Mouse (Mus musculus) embryonic fibroblast, embryonic 13.5 days (primary cell): ENCODE results near the gene Gm20388. TPM values are rescaled to one million over a fixed set of nuclear protein-coding genes. Genes with fewer than 3 reads are reported as not detected.

Source experiments
- H3K27ac ChIP-seq: 2 replicates; pipeline ENCODE4 v1.5.1; 2012; ENCODE audit warnings: low read length, control low read depth, inconsistent platforms; ENCODE audit not compliant: insufficient read depth
- H3K4me1 ChIP-seq: 2 replicates; pipeline ENCODE4 v1.6.1; 2011; ENCODE audit warnings: low read length; ENCODE audit not compliant: control insufficient read depth, insufficient read depth
- H3K4me3 ChIP-seq: 2 replicates; pipeline ENCODE4 v1.5.1; 2011; ENCODE audit warnings: mild to moderate bottlenecking, control low read depth, low read length; ENCODE audit not compliant: insufficient read depth
- CTCF ChIP-seq: IDR thresholded peaks from 2 replicates; pipeline ENCODE4 v1.5.1; 2011; ENCODE audit warnings: mild to moderate bottlenecking, control low read depth, low read length, moderate library complexity, borderline replicate concordance; ENCODE audit not compliant: insufficient read depth
- POLR2A ChIP-seq: IDR thresholded peaks from 2 replicates; pipeline ENCODE4 v1.6.1; 2011; ENCODE audit warnings: low read depth, mild to moderate bottlenecking, control low read depth, low read length, moderate library complexity
- polyA plus RNA-seq: library from polyadenylated mRNA; stranded (reverse); fragments of >200 nt; gene quantifications from 2 replicates; pipeline ENCODE4 v1.2.4, GENCODE M21; 2011; ENCODE audit warnings: low read depth; ENCODE audit not compliant: missing spikeins, insufficient read length

The Gm20388 gene
- polyA plus RNA-seq, 1 experiment: 82.8 TPM

GRCm38 (mm10) chr8:120644663-120645062, 734.0 kb downstream of the Gm20388 start:
- H3K27ac ChIP-seq: no peak overlapping the region
- TF ChIP-seq POLR2A (no peak), CTCF (no peak)
- H3K4me1 ChIP-seq: no peaks in the 10 kb centered on the region
- no peak overlapping the region for H3K4me3 ChIP-seq

DNA sequence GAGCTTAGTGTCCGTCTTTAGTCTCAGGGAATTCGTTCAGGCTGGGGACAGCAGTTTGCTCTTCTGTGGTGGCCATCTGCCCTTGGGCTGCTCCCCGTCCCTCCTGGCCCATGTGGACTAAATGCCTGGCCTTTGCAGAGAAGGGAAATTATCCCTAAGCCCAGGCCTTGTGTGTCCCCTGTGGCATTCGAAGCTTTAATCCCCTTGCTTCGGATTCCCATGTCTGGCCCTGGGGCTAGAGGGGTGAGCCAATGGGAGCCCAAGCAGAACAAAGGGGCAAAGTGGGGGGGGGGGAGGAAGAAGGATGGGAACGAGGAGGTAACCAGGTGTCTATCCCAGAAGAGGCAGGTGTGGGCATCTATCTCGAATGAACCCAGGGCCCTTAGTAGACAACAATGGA, 736.9 kb downstream of the Gm20388 start, which contains the start of gene 1190005I06Rik:
1190005I06Rik (minus strand) TSS at position 101 of the 400 bp plus-strand sequence.
- Histone ChIP-seq H3K27ac (no peak within 1 kb of the TSS), H3K4me1 (no peaks in the 10 kb centered on the region), H3K4me3 (no peak within 1 kb of the TSS)
- TF ChIP-seq CTCF (no peak), POLR2A (no peak)

DNA sequence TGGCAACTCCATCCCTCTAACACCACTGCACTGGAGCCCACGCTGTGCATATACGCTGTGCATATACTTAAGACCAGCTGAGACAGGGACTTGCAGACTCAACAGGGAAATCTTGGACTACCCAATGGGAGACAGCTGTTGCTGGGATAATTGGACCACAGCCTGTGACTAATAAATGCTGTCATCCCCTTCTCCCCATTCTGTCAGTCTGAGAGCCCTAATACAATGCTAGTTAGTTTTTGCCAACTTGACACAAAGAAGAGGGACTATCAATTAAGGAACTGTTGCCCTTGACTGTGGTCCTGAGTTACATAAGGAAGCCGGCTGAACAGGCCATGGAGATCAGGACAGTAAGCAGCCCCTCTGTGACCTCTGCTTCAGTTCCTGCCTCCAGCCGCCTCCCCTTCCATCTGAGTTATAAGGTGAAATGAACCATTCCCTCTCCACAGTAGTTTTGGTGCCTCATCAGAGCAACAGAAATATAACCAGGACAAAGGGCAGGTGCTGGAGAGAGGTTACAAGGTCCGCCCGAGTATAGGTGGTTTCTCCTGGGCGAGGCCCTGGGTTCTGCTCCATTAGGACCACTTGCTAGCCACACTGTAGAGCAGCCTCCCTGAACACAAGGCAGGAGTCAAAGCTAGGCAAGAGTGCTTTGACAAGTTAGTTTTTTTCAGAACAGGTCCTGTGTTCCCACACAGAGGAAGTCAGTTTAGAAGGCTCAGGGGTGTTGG, 745.8 kb downstream of the Gm20388 start:
- no peaks in the 10 kb centered on the region for H3K4me1 ChIP-seq
- H3K4me3 ChIP-seq: no peak overlapping the region
- TF ChIP-seq CTCF (no peak), POLR2A (no peak)
- no peak overlapping the region for H3K27ac ChIP-seq

- no peaks in the 10 kb centered on the region for H3K4me1 ChIP-seq
- TF ChIP-seq POLR2A (no peak), CTCF (no peak)
- H3K4me3 ChIP-seq: no peak overlapping the region
- H3K27ac ChIP-seq: no peak overlapping the region
Measured at GRCm38 (mm10) chr8:120657415-120657814, 746.8 kb downstream of the Gm20388 start.

DNA sequence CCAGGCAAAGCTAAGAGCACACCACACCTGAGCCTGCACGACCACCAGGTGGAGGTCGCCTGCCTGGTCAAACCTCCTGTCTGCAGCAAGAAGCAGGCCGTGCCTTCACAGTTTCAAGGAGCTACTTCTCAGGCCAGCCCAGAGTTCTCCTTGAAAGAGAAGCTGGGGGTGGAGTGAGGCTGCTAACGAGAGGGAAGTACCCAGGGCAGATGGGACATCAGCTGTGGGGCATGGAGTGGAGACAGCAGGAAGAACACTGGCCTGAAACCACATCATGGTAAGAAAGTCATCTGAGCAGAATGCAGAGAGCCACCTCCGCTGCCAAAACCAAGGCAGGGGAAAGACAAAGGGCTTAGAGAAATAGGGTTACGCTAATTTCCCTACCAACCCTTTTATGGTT, 753.9 kb downstream of the Gm20388 start:
- no peak for TF ChIP-seq CTCF
- TF ChIP-seq POLR2A: no peak
- no peak overlapping the region for H3K4me3 ChIP-seq
- no peak overlapping the region for H3K27ac ChIP-seq
- H3K4me1 ChIP-seq: peaks cover 4% of the 10 kb centered on the region; the same call in 1 of the 2 replicates

- H3K27ac ChIP-seq: no peak overlapping the region
- TF ChIP-seq CTCF (no peak), POLR2A (no peak)
- H3K4me3 ChIP-seq: peak overlapping the region; percentile 96
- H3K4me1 ChIP-seq: peaks cover 4% of the 10 kb centered on the region; the same call in 1 of the 2 replicates
Measured at GRCm38 (mm10) chr8:120665726-120666455, 755.2 kb downstream of the Gm20388 start.

GRCm38 (mm10) chr8:120666807-120667470, 756.3 kb downstream of the Gm20388 start:
- Histone ChIP-seq H3K27ac (peak overlapping the region; percentile 39; the same call in 1 of the 2 replicates), H3K4me3 (peak overlapping the region; percentile 96), H3K4me1 (peaks cover 4% of the 10 kb centered on the region; the same call in 1 of the 2 replicates)
- TF ChIP-seq POLR2A: no peak
- TF ChIP-seq CTCF: no peak

GRCm38 (mm10) chr8:120667561-120668373, 757.1 kb downstream of the Gm20388 start, which contains the start of the genes Gm27021 and Cox4i1:
Gm27021 (minus strand) TSS chr8:120668079.
Cox4i1 (plus strand) TSS chr8:120668222.
- no peak for TF ChIP-seq CTCF
- peak; percentile 93 for TF ChIP-seq POLR2A
- Histone ChIP-seq H3K4me3 (peak within 1 kb of the TSS; percentile 98), H3K4me1 (peaks cover 4% of the 10 kb centered on the region; the same call in 1 of the 2 replicates), H3K27ac (peak within 1 kb of the TSS; percentile 39)
